Mouse (Mus musculus) liver, embryonic 14.5 days (tissue): Measurements from ENCODE around the gene Bbs12. TPM values are rescaled to one million over a fixed set of nuclear protein-coding genes. Genes with fewer than 3 reads are reported as not detected.

Experiments used
- ATAC-seq: fragments of 200-750 bp; cut with Nextera tagmentation; 2 replicates; pipeline ENCODE4 v1.8.0; 2017; ENCODE audit warnings: moderate number of reproducible peaks, mild to moderate bottlenecking, moderate library complexity; ENCODE audit not compliant: insufficient read depth
- DNase-seq, 3 experiments: peaks; one replicate each; pipeline ENCODE4 v3.0.0-alpha.2; 2012 to 2013; ENCODE audit warnings: low read depth in 3 of 3, low spot score in 3 of 3
- H3K27ac ChIP-seq: fragments of 300-500 bp; sonication (generic); 2 replicates; pipeline ENCODE4 v1.5.1; 2014; ENCODE audit warnings: moderate library complexity, mild to moderate bottlenecking, control low read depth, inconsistent platforms
- H3K27me3 ChIP-seq: fragments of 300-500 bp; sonication (generic); 2 replicates; pipeline ENCODE4 v1.6.1; 2014; ENCODE audit warnings: mild to moderate bottlenecking, low read length, moderate library complexity; ENCODE audit not compliant: control insufficient read depth, insufficient read depth
- H3K36me3 ChIP-seq: fragments of 300-500 bp; sonication (generic); replicated peaks from 2 replicates; pipeline ENCODE4 v1.6.1; 2014; ENCODE audit warnings: low read depth; ENCODE audit not compliant: control insufficient read depth, insufficient read depth
- H3K4me1 ChIP-seq, 2 experiments: fragments of 200-500 bp in 1 of 2; fragments of 300-500 bp in 1 of 2; sonication (generic) in 1 of 2; replicated peaks; 2 replicates each; pipeline ENCODE4 v1.6.1; 2012 to 2014; ENCODE audit warnings: antibody characterized with exemption in 1 of 2, inconsistent platforms in 1 of 2, low read length in 1 of 2; ENCODE audit not compliant: control insufficient read depth in 2 of 2, insufficient read depth in 2 of 2
- H3K4me2 ChIP-seq: fragments of 300-500 bp; sonication (generic); 2 replicates; pipeline ENCODE4 v1.6.1; 2014; ENCODE audit warnings: low read depth, mild to moderate bottlenecking, control low read depth, moderate library complexity
- H3K4me3 ChIP-seq, 2 experiments: fragments of 200-500 bp in 1 of 2; fragments of 300-500 bp in 1 of 2; sonication (generic) in 1 of 2; 2 replicates each; pipeline ENCODE4 v1.5.1; 2012 to 2014; ENCODE audit warnings: low read depth in 2 of 2, low read length in 2 of 2, mild to moderate bottlenecking in 2 of 2, control low read depth in 1 of 2, inconsistent platforms in 1 of 2, moderate library complexity in 1 of 2; ENCODE audit not compliant: insufficient read depth in 1 of 2
- H3K9ac ChIP-seq: fragments of 300-500 bp; sonication (generic); replicated peaks from 2 replicates; pipeline ENCODE4 v1.6.1; 2014; ENCODE audit warnings: mild to moderate bottlenecking, control low read depth, moderate library complexity
- H3K9me3 ChIP-seq: fragments of 300-500 bp; sonication (generic); 2 replicates; pipeline ENCODE4 v1.6.1; 2016; ENCODE audit warnings: low read length, mixed read lengths; ENCODE audit not compliant: control insufficient read depth
- CTCF ChIP-seq: IDR thresholded peaks from 2 replicates; pipeline ENCODE4 v1.5.1; 2016; ENCODE audit warnings: antibody characterized with exemption, low read depth, control low read depth
- EP300 ChIP-seq: IDR thresholded peaks from 2 replicates; pipeline ENCODE4 v1.6.1; 2016; ENCODE audit warnings: antibody characterized with exemption, low read depth
- WGBS: fragments of 180-500 bp; shearing (Covaris S2); extraction: QIAGEN DNeasy Blood & Tissue Kit; methylation state at CpG from one replicate; pipeline ENCODE4 v1.1.7; 2014; ENCODE audit not compliant: insufficient replicate concordance; 5-methylcytosine and 5-hydroxymethylcytosine counted together
- polyA plus RNA-seq, 2 experiments: library from polyadenylated mRNA; depleted of rRNA in 1 of 2; stranded (reverse) in 1 of 2; unstranded in 1 of 2; fragments of >200 nt; fragmentation: Nextera tagmentation in 1 of 2; extraction: Ambion mirVana in 1 of 2; gene quantifications; 2 replicates each; pipeline versions ENCODE4 v1.2.1 to v1.2.3; 2012 to 2014

Bbs12 gene
- polyA plus RNA-seq, 2 experiments: 2.2 to 4.4 TPM

DNA sequence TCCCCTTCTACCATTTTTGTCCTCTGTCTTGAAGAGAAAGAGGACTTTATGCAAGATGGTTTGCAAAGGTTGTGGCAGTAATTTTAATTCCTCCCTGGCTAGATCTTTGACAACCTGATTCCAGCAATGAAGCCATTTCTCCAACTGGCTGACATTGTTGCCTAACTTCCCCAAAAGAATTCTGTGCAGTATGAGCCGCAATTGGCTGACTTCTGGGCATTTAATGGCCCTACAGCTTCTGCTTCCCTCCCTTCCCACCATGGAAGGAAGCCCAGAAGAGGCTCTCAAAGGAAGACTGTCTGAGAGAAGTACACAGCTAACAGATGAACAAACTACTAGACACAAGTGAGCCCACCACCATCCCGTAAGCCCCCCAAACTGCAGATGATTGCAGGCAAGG lies 23.1 kb upstream of the Bbs12 start:
- Histone ChIP-seq H3K4me3 (no peak overlapping the region), H3K4me2 (no peak overlapping the region), H3K27me3 (no peaks in the 10 kb centered on the region), H3K27ac (no peak overlapping the region), H3K9me3 (no peaks in the 10 kb centered on the region), H3K36me3 (no peaks in the 10 kb centered on the region), H3K9ac (no peak overlapping the region), H3K4me1 (no peaks in the 10 kb centered on the region)
- no peak for ATAC-seq
- TF ChIP-seq EP300 (no peak), CTCF (no peak)
- WGBS: 67% methylated on average over 2 of the region's 2 CpGs
- no peak for DNase-seq

DNA sequence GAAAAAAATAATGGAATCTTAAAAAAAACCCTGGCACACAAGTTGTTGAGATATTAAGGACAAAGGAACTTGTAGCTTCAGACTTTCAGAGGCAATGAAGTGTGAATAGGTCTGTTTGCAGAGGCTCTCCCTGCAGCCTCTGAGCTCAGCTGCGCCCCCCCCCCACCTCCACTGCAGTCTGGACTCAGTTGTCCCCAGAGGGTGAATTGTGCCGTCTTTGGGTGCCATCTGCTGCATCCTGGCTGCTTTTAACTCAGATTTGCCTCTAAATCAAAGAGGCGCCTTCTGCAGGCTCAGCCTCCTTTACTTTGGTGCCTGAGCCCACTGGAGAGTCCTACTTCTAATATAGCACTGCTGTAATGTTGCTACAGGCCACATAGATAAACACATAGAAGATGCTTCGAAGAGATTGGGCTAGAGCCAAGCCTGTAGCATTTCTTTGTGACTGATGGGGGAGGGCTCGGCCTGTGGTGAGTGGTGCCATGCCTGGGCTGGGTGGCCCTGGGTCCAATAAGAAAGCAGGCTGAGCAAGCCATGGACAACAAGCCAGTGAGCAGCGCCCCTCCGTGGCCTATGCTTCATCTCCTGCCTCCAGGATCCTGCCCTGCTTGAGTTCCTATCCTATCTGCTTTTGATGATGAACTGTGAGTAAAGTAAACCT lies 21.3 kb upstream of the Bbs12 start:
- H3K4me3 ChIP-seq: no peak overlapping the region
- H3K36me3 ChIP-seq: no peaks in the 10 kb centered on the region
- no peaks in the 10 kb centered on the region for H3K4me1 ChIP-seq
- DNase-seq (no peak), ATAC-seq (no peak)
- no peaks in the 10 kb centered on the region for H3K27me3 ChIP-seq
- no peak overlapping the region for H3K9ac ChIP-seq
- TF ChIP-seq EP300 (no peak), CTCF (no peak; the same call in 1 of the 2 replicates)
- no peak overlapping the region for H3K27ac ChIP-seq
- 56% methylated on average over 7 of the region's 7 CpGs for WGBS
- no peaks in the 10 kb centered on the region for H3K9me3 ChIP-seq
- no peak overlapping the region for H3K4me2 ChIP-seq

DNA sequence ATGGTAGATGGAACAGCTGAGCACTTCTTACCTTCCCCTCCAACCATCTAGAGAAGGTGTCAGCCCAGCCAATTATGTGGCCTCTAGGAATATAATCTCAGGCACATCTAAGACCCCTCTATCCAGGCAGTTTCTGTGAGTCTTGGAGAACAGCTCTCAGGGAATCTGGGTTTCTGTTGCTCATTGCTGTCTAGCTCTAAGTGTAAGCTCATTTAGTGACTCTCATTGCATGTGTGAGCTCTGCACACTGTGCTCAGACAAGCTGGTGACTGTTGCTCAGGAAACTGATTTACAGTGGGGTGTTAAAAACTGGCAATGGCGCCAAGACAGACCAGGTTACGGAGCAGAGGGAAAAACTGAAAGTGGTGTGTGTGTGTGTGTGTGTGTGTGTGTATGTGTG lies 20.4 kb upstream of the Bbs12 start:
- H3K9ac ChIP-seq: no peak overlapping the region
- no peak overlapping the region for H3K4me3 ChIP-seq
- ATAC-seq (no peak), DNase-seq (no peak)
- H3K4me1 ChIP-seq: no peaks in the 10 kb centered on the region
- no peak overlapping the region for H3K4me2 ChIP-seq
- no peaks in the 10 kb centered on the region for H3K9me3 ChIP-seq
- H3K27ac ChIP-seq: no peak overlapping the region
- TF ChIP-seq CTCF (no peak), EP300 (no peak)
- WGBS: 67% methylated on average over 2 of the region's 2 CpGs
- H3K36me3 ChIP-seq: no peaks in the 10 kb centered on the region
- H3K27me3 ChIP-seq: no peaks in the 10 kb centered on the region

DNA sequence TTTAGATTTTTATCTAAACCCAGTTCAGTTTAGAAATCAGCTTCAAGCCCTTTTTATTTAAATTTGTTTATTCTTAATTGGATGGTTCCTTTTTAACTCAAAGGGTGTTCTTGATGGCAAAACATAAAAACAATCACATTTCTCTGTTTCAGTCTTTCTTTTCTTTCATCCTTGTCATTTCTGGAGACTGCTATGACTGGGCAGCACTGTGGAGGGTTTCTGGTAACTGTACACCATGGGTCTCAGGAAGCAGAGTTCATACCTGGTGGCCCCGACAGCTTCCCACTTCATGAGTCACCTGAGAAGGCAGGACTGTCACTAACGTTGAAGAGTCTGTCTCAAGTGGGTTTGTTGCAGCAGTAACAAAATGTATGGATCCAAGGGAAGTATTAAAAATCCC lies 19.7 kb upstream of the Bbs12 start:
- no peak for TF ChIP-seq EP300
- ATAC-seq: no peak
- Histone ChIP-seq H3K4me2 (no peak overlapping the region), H3K27me3 (no peaks in the 10 kb centered on the region), H3K9ac (no peak overlapping the region), H3K9me3 (no peaks in the 10 kb centered on the region), H3K27ac (no peak overlapping the region), H3K4me1 (no peaks in the 10 kb centered on the region), H3K4me3 (no peak overlapping the region), H3K36me3 (no peaks in the 10 kb centered on the region)
- no peak for DNase-seq
- 42% methylated on average over 2 of the region's 2 CpGs for WGBS

DNA sequence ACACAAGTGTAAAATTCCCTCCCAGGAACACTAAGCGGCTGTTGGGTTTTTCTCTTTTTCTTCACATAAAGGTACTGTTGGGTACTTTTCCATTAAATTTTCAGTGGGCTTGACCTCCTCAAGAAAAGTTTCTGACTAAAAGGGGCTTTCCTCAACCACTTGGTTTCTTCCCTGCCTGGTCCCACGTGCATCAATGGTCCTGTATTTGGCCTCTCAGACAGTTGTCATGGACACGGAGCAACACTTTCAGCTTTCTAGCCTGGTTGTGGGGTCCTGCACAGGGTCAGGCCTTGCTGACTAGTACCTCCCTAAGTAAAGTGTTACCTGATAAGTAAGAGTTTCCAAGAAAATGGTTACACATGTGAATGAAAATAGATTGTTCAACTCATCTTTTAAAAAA lies 12.9 kb upstream of the Bbs12 start:
- WGBS: 56% methylated on average over 3 of the region's 3 CpGs
- no peak overlapping the region for H3K9ac ChIP-seq

More for the DNA sequence above, 12.9 kb upstream of the Bbs12 start:
- Histone ChIP-seq H3K4me3 (no peak overlapping the region), H3K4me2 (no peak overlapping the region), H3K27ac (no peak overlapping the region), H3K9me3 (no peaks in the 10 kb centered on the region), H3K4me1 (peaks cover 6 to 11% of the 10 kb centered on the region in 2 experiments), H3K27me3 (no peaks in the 10 kb centered on the region), H3K36me3 (no peaks in the 10 kb centered on the region)
- no peak for ATAC-seq
- TF ChIP-seq CTCF: no peak
- TF ChIP-seq EP300: no peak
- no peak for DNase-seq
